Mouse (Mus musculus) heart, adult 8-10 months (tissue): ENCODE measurements around the gene Tex13b. TPM values are rescaled to one million over a fixed set of nuclear protein-coding genes. Genes with fewer than 3 reads are reported as not detected.
"Not testable (repeated sequence)": the region's sequence is repeated elsewhere in the genome, so short reads cannot be mapped to it uniquely, and the experiment has no call there.

Source experiments
- DNase-seq: peaks from one replicate; pipeline ENCODE4 v3.0.0; 2022; ENCODE audit warnings: low spot score
- total RNA-seq, 4 experiments: library from RNA; stranded (reverse); gene quantifications; 2 replicates each; pipeline ENCODE4 v1.2.4; 2022

Tex13b gene
- not detected for total RNA-seq

GRCm38 (mm10) chrX:140813312-140814006, at the start of gene Tex13b:
TSS of gene Tex13b (minus strand) at chrX:140813433.
- no peak for DNase-seq

GRCm38 (mm10) chrX:140862760-140863159, 49.5 kb upstream of the Tex13b start:
- DNase-seq = no peak

GRCm38 (mm10) chrX:140857445-140857844, 44.2 kb upstream of the Tex13b start:
- no peak for DNase-seq

DNA sequence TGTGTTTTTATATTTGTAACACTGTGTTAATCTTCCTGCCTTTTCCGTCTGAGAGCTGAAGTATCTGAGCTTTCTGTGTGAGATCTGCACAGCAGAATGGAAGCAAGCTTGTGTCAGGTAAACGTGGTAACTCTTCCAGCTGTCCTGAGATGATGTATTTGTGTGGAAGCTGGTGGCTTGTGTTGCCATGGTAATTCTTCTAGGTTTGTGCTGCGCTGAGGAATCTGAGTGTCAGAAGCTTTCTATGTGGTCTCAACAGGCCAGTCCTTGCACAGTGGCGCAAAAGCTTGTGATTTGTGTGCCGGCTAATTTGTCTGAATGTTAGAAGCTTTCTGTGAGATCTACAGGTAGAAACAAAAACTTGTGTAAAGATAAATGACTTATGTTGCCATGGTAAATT, 43.8 kb upstream of the Tex13b start:
- not testable (repeated sequence) for DNase-seq

GRCm38 (mm10) chrX:140854561-140854960, 41.3 kb upstream of the Tex13b start:
- DNase-seq = no peak

- DNase-seq = not testable (repeated sequence)
These were observed 32.2 kb upstream of the Tex13b start for GRCm38 (mm10) chrX:140845401-140845800.

- DNase-seq = no peak
These were observed 26.7 kb upstream of the Tex13b start for GRCm38 (mm10) chrX:140839887-140840286.

DNA sequence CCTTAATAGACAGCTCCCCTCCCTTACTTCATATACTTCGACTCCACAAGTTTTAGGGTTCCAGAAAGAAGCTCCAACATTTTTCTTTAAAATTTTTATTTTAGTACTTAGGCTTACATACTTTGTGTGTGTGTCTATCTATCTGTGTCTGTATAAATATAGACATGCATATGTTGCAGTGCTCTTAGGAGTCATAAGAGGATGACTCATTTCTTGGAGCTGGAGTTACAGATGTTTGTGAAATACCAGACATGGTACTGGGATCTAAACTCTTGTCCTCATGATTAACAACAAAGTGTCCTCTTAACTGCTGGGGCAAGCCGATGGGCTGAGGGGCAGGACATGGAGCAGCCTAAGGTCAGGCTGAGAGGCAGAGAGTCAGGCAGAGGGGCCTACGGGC, 24.8 kb upstream of the Tex13b start:
- DNase-seq = no peak

GRCm38 (mm10) chrX:140831706-140832105, 18.5 kb upstream of the Tex13b start:
- no peak for DNase-seq

DNA sequence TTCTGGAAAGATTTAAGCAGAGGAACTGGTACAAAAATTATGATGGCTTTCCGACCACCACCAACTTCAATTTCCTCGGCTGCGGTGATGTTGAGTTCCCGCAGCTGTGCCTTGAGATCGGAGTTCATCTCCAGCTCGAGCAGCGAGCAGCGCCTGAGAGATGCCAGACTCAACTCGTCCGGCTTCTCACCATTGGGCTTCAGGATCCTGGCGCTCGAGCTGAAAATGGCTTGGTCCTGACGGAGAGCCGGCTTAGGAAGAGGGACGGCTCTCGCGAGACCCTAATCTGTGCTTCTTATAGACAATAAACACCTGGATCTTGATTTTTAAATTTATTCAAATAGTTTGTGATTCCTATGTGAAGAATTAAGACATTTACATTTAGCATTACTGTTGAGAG, 9.1 kb upstream of the Tex13b start:
- no peak for DNase-seq

GRCm38 (mm10) chrX:140805340-140805739, 7.9 kb downstream of the Tex13b start:
- no peak for DNase-seq

- DNase-seq = no peak
These were observed 43.4 kb downstream of the Tex13b start for GRCm38 (mm10) chrX:140769794-140770193.

Other genes starting within 250 kb of the Tex13b start
- gene Tsc22d3, start 212.8 kb downstream of the Tex13b start, total RNA-seq = 100 to 1,000 TPM; 121 to 152 (median 126) TPM
- gene Mid2, start 148.8 kb downstream of the Tex13b start, total RNA-seq = 10 to 100 TPM; 14.7 to 16.8 (median 16.4) TPM
- not detected for gene Vsig1, start 94.2 kb upstream of the Tex13b start, total RNA-seq
- gene Psmd10, start 143.3 kb upstream of the Tex13b start, total RNA-seq = 10 to 100 TPM; 12.3 to 14.2 (median 13.0) TPM
- 10 to 100 TPM; 10.0 to 14.0 (median 11.4) TPM for gene Atg4a, start 143.5 kb upstream of the Tex13b start, total RNA-seq